Mouse (Mus musculus) hindbrain, embryonic 14.5 days (tissue): Measurements from ENCODE around the gene Dus2. TPM values are rescaled to one million over a fixed set of nuclear protein-coding genes. Genes with fewer than 3 reads are reported as not detected.
"Not testable (repeated sequence)": the region's sequence is repeated elsewhere in the genome, so short reads cannot be mapped to it uniquely, and the experiment has no call there.

Experiments used
- ATAC-seq: fragments of 200-750 bp; cut with Nextera tagmentation; 2 replicates; pipeline ENCODE4 v1.8.0; 2017; ENCODE audit warnings: moderate number of reproducible peaks, mild to moderate bottlenecking, moderate TSS enrichment, moderate library complexity; ENCODE audit not compliant: low FRiP score
- DNase-seq: peaks from one replicate; pipeline ENCODE4 v3.0.0-alpha.2; 2015; ENCODE audit warnings: low spot score
- H3K27ac ChIP-seq: fragments of 300-500 bp; sonication (generic); 2 replicates; pipeline ENCODE4 v1.5.1; 2014; ENCODE audit warnings: mild to moderate bottlenecking, moderate library complexity
- H3K27me3 ChIP-seq: fragments of 300-500 bp; sonication (generic); 2 replicates; pipeline ENCODE4 v1.6.1; 2014; ENCODE audit warnings: mild to moderate bottlenecking, low read length, mixed read lengths; ENCODE audit not compliant: control insufficient read depth, insufficient read depth
- H3K36me3 ChIP-seq: fragments of 300-500 bp; sonication (generic); replicated peaks from 2 replicates; pipeline ENCODE4 v1.6.1; 2014; ENCODE audit not compliant: control insufficient read depth, insufficient read depth
- H3K4me1 ChIP-seq: fragments of 300-500 bp; sonication (generic); replicated peaks from 2 replicates; pipeline ENCODE4 v1.6.1; 2014; ENCODE audit warnings: antibody characterized with exemption, low read length, mixed read lengths; ENCODE audit not compliant: control insufficient read depth, insufficient read depth
- H3K4me2 ChIP-seq: fragments of 300-500 bp; sonication (generic); replicated peaks from 2 replicates; pipeline ENCODE4 v1.6.1; 2014; ENCODE audit warnings: mild to moderate bottlenecking, moderate library complexity
- H3K4me3 ChIP-seq: fragments of 300-500 bp; sonication (generic); replicated peaks from 2 replicates; pipeline ENCODE4 v1.5.1; 2014; ENCODE audit warnings: mild to moderate bottlenecking, low read length
- H3K9ac ChIP-seq: fragments of 300-500 bp; sonication (generic); 2 replicates; pipeline ENCODE4 v1.6.1; 2014
- H3K9me3 ChIP-seq: fragments of 300-500 bp; sonication (generic); 2 replicates; pipeline ENCODE4 v1.6.1; 2016; ENCODE audit warnings: low read length; ENCODE audit not compliant: control insufficient read depth
- WGBS: fragments of 180-500 bp; shearing (Covaris S2); extraction: QIAGEN DNeasy Blood & Tissue Kit; methylation state at CpG from one replicate; pipeline ENCODE4 v1.1.7; 2014; 5-methylcytosine and 5-hydroxymethylcytosine counted together
- polyA plus RNA-seq: library from polyadenylated mRNA; unstranded; fragments of >200 nt; fragmentation: Nextera tagmentation; extraction: Ambion mirVana; gene quantifications from 2 replicates; pipeline ENCODE4 v1.2.1, GENCODE M21; 2014

Gene Dus2
- polyA plus RNA-seq, 1 experiment from 2014 or later, result 21.3 TPM

- DNase-seq, result no peak
- Histone ChIP-seq H3K9me3 (no peaks in the 10 kb centered on the region), H3K4me2 (no peak overlapping the region), H3K4me1 (no peaks in the 10 kb centered on the region), H3K9ac (no peak overlapping the region), H3K27me3 (no peaks in the 10 kb centered on the region), H3K4me3 (no peak overlapping the region), H3K36me3 (no peaks in the 10 kb centered on the region), H3K27ac (no peak overlapping the region)
- no peak for ATAC-seq
- 70% methylated on average over 7 of the region's 7 CpGs for WGBS
Observed at GRCm38 (mm10) chr8:105975363-105975762, 15.8 kb upstream of the Dus2 start.

- Histone ChIP-seq H3K27ac (no peak within 1 kb of the TSS), H3K9me3 (no peaks in the 10 kb centered on the region), H3K36me3 (no peaks in the 10 kb centered on the region), H3K4me3 (no peak within 1 kb of the TSS), H3K9ac (no peak within 1 kb of the TSS), H3K27me3 (no peaks in the 10 kb centered on the region), H3K4me1 (no peaks in the 10 kb centered on the region), H3K4me2 (no peak within 1 kb of the TSS)
- WGBS, result 91% methylated on average over 15 of the region's 15 CpGs
- DNase-seq, result no peak
- no peak for ATAC-seq
Observed at GRCm38 (mm10) chr8:105979325-105979724, 11.8 kb upstream of the Dus2 start, which contains the start of gene Dpep3. Gene Dpep3 (minus strand): TSS chr8:105979429.

- Histone ChIP-seq H3K36me3 (no peaks in the 10 kb centered on the region), H3K4me1 (no peaks in the 10 kb centered on the region), H3K9me3 (no peaks in the 10 kb centered on the region), H3K9ac (no peak overlapping the region), H3K27me3 (no peaks in the 10 kb centered on the region), H3K27ac (no peak overlapping the region), H3K4me3 (no peak overlapping the region), H3K4me2 (no peak overlapping the region)
- 98% methylated on average over 1 of the region's 1 CpGs for WGBS
- no peak for ATAC-seq
- DNase-seq, result no peak
Observed at GRCm38 (mm10) chr8:105981146-105981545, 10.0 kb upstream of the Dus2 start.

GRCm38 (mm10) chr8:105983406-105983805, 7.7 kb upstream of the Dus2 start:
- not testable (repeated sequence) for H3K4me2 ChIP-seq, H3K27me3 ChIP-seq, H3K9me3 ChIP-seq, H3K36me3 ChIP-seq, H3K9ac ChIP-seq, H3K27ac ChIP-seq, ATAC-seq, DNase-seq, H3K4me1 ChIP-seq, H3K4me3 ChIP-seq
- WGBS, result 87% methylated on average over 11 of the region's 11 CpGs

- WGBS, result 85% methylated on average over 11 of the region's 11 CpGs
- no peak for ATAC-seq
Observed at GRCm38 (mm10) chr8:105988546-105988945, 2.6 kb upstream of the Dus2 start.

GRCm38 (mm10) chr8:105991546-105991945, 409 bp downstream of the Dus2 start:
- no peaks in the 10 kb centered on the region for H3K27me3 ChIP-seq
- H3K36me3 ChIP-seq, result no peaks in the 10 kb centered on the region
- no peak overlapping the region for H3K9ac ChIP-seq
- no peak overlapping the region for H3K4me3 ChIP-seq
- WGBS, result 90% methylated on average over 2 of the region's 2 CpGs
- H3K27ac ChIP-seq, result no peak overlapping the region
- ATAC-seq (no peak), DNase-seq (no peak)
- no peaks in the 10 kb centered on the region for H3K4me1 ChIP-seq
- no peak overlapping the region for H3K4me2 ChIP-seq
- H3K9me3 ChIP-seq, result no peaks in the 10 kb centered on the region

More at GRCm38 (mm10) chr8:105988546-105988945, 2.6 kb upstream of the Dus2 start:
- Histone ChIP-seq H3K27ac (no peak overlapping the region), H3K4me1 (no peaks in the 10 kb centered on the region), H3K9ac (no peak overlapping the region), H3K27me3 (no peaks in the 10 kb centered on the region), H3K4me2 (no peak overlapping the region), H3K9me3 (no peaks in the 10 kb centered on the region), H3K4me3 (no peak overlapping the region), H3K36me3 (no peaks in the 10 kb centered on the region)
- DNase-seq, result no peak

- Histone ChIP-seq H3K9me3 (no peaks in the 10 kb centered on the region), H3K4me2 (no peak overlapping the region), H3K9ac (no peak overlapping the region), H3K4me3 (no peak overlapping the region), H3K4me1 (no peaks in the 10 kb centered on the region), H3K27ac (no peak overlapping the region), H3K27me3 (no peaks in the 10 kb centered on the region), H3K36me3 (no peaks in the 10 kb centered on the region)
- ATAC-seq, result no peak
- no peak for DNase-seq
- 72% methylated on average over 5 of the region's 5 CpGs for WGBS
Observed at GRCm38 (mm10) chr8:105992499-105992898, 1.4 kb downstream of the Dus2 start.

- Histone ChIP-seq H3K9me3 (no peaks in the 10 kb centered on the region), H3K4me2 (no peak overlapping the region), H3K36me3 (no peaks in the 10 kb centered on the region), H3K27me3 (no peaks in the 10 kb centered on the region), H3K9ac (no peak overlapping the region), H3K4me1 (no peaks in the 10 kb centered on the region), H3K27ac (no peak overlapping the region), H3K4me3 (no peak overlapping the region)
- no peak for DNase-seq
- 59% methylated on average over 4 of the region's 4 CpGs for WGBS
- no peak for ATAC-seq
Observed at GRCm38 (mm10) chr8:105993226-105993625, 2.1 kb downstream of the Dus2 start.

GRCm38 (mm10) chr8:105996359-105996758, 5.2 kb downstream of the Dus2 start:
- ATAC-seq (no peak), DNase-seq (no peak)
- no peak overlapping the region for H3K4me2 ChIP-seq
- 71% methylated on average over 7 of the region's 7 CpGs for WGBS
- H3K27ac ChIP-seq, result no peak overlapping the region
- H3K9me3 ChIP-seq, result no peaks in the 10 kb centered on the region
- H3K27me3 ChIP-seq, result no peaks in the 10 kb centered on the region
- no peak overlapping the region for H3K9ac ChIP-seq
- no peak overlapping the region for H3K4me3 ChIP-seq
- H3K4me1 ChIP-seq, result no peaks in the 10 kb centered on the region
- no peaks in the 10 kb centered on the region for H3K36me3 ChIP-seq

- H3K4me2 ChIP-seq, result no peak overlapping the region
- ATAC-seq (no peak), DNase-seq (no peak)
- H3K36me3 ChIP-seq, result no peaks in the 10 kb centered on the region
- H3K4me3 ChIP-seq, result no peak overlapping the region
- no peaks in the 10 kb centered on the region for H3K27me3 ChIP-seq
- H3K4me1 ChIP-seq, result no peaks in the 10 kb centered on the region
- no peaks in the 10 kb centered on the region for H3K9me3 ChIP-seq
- no peak overlapping the region for H3K9ac ChIP-seq
- H3K27ac ChIP-seq, result no peak overlapping the region
- 87% methylated on average over 2 of the region's 2 CpGs for WGBS
Observed at GRCm38 (mm10) chr8:105998971-105999370, 7.8 kb downstream of the Dus2 start.
